Mouse (Mus musculus) testis, adult 2 months (tissue): ENCODE measurements around the gene Oser1. TPM values are rescaled to one million over a fixed set of nuclear protein-coding genes. Genes with fewer than 3 reads are reported as not detected.

ENCODE experiments used
- H3K27ac ChIP-seq: fragments of 200-500 bp; 2 replicates; pipeline ENCODE4 v1.5.1; 2012; ENCODE audit warnings: low read depth, low read length; ENCODE audit not compliant: control insufficient read depth, insufficient read depth
- H3K27me3 ChIP-seq: fragments of 200-500 bp; 2 replicates; pipeline ENCODE4 v1.6.1; 2012; ENCODE audit warnings: mild to moderate bottlenecking, low read length, moderate library complexity; ENCODE audit not compliant: control insufficient read depth, insufficient read depth
- H3K36me3 ChIP-seq: fragments of 200-500 bp; 2 replicates; pipeline ENCODE4 v1.6.1; 2012; ENCODE audit warnings: mild to moderate bottlenecking, low read length; ENCODE audit not compliant: control insufficient read depth, insufficient read depth
- H3K4me1 ChIP-seq: fragments of 200-500 bp; 2 replicates; pipeline ENCODE4 v1.6.1; 2012; ENCODE audit warnings: low read length; ENCODE audit not compliant: control insufficient read depth, insufficient read depth
- H3K4me3 ChIP-seq: fragments of 200-500 bp; 2 replicates; pipeline ENCODE4 v1.5.1; 2012; ENCODE audit warnings: low read depth, mild to moderate bottlenecking, low read length, moderate library complexity, mixed read lengths; ENCODE audit not compliant: control insufficient read depth
- CTCF ChIP-seq: fragments of 200-500 bp; IDR thresholded peaks from 2 replicates; pipeline ENCODE4 v1.5.1; 2012; ENCODE audit warnings: low read depth, mild to moderate bottlenecking, inconsistent platforms, low read length, moderate library complexity; ENCODE audit not compliant: control insufficient read depth, insufficient read depth, insufficient replicate concordance
- POLR2A ChIP-seq: fragments of 200-500 bp; IDR thresholded peaks from 2 replicates; pipeline ENCODE4 v1.6.1; 2012; ENCODE audit warnings: low read depth, mild to moderate bottlenecking, inconsistent platforms, low read length, moderate library complexity; ENCODE audit not compliant: control insufficient read depth
- polyA plus RNA-seq: library from polyadenylated mRNA; depleted of rRNA; stranded (reverse); fragments of >200 nt; gene quantifications from 2 replicates; pipeline ENCODE4 v1.2.3, GENCODE M21; 2012

Oser1 gene
- polyA plus RNA-seq, 1 experiment, result 304 TPM

- H3K27ac ChIP-seq, result peak overlapping the region; percentile 58
- TF ChIP-seq POLR2A, result no peak
- no peak for TF ChIP-seq CTCF
- H3K4me1 ChIP-seq, result peaks cover 16% of the 10 kb centered on the region
- H3K4me3 ChIP-seq, result no peak overlapping the region
- no peaks in the 10 kb centered on the region for H3K36me3 ChIP-seq
- no peaks in the 10 kb centered on the region for H3K27me3 ChIP-seq
These were observed 25.3 kb downstream of the Oser1 start for GRCm38 (mm10) chr2:163399222-163399621.

DNA sequence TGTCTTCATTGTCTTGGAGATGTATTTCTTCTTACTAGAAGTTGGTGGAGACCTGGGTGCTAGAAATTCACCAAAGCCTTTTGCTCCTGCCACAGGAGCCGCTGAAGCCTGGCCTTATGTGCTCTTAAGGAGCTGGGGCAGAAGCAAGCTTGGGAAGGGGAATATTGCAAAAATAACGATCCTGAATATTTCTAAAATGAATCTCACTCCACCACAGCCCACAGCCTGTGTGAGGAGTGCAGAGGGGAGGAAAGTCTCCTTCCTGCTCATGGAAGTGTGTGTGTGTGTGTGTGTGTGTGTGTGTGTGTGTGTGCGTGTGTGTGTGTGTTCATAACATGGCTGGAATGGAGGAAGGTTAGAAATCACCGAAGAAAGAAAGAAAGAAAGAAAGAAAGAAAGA is 25.7 kb downstream of the Oser1 start:
- H3K4me1 ChIP-seq, result peaks cover 16% of the 10 kb centered on the region
- peak overlapping the region; percentile 18 for H3K27ac ChIP-seq
- H3K36me3 ChIP-seq, result no peaks in the 10 kb centered on the region
- TF ChIP-seq POLR2A (no peak), CTCF (no peak)
- no peak overlapping the region for H3K4me3 ChIP-seq
- no peaks in the 10 kb centered on the region for H3K27me3 ChIP-seq

DNA sequence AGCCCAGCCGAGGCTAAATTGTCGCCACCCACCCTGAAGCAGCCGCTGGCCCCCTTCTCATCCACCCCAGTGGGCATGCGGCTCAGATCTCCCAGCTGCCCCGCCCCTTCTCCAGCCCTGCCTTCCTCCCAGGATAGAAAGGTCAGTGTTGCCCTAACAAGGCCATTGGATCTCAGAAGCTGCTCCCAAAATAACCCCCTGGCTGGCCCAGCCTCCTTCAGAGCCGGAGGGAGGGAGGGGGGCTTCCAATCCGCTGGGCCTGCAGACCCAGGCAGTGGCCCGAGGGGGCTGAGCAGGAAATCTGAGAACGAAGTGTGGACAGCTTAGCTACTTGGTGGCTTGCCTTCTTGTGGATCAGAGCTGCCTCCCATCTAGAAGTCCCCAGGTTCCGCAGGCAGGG is 26.6 kb downstream of the Oser1 start, which contains the start of gene Jph2:
Gene Jph2 (minus strand): TSS at position 89 of the 400 bp plus-strand sequence.
- peak within 1 kb of the TSS; percentile 77 for H3K27ac ChIP-seq
- H3K4me3 ChIP-seq, result peak within 1 kb of the TSS; percentile 47
- H3K36me3 ChIP-seq, result no peaks in the 10 kb centered on the region
- H3K27me3 ChIP-seq, result no peaks in the 10 kb centered on the region
- TF ChIP-seq POLR2A, result no peak
- TF ChIP-seq CTCF, result no peak
- H3K4me1 ChIP-seq, result peaks cover 16% of the 10 kb centered on the region

GRCm38 (mm10) chr2:163397071-163397470 is 27.4 kb downstream of the Oser1 start:
- Histone ChIP-seq H3K36me3 (no peaks in the 10 kb centered on the region), H3K4me3 (peak overlapping the region; percentile 47), H3K27ac (no peak overlapping the region), H3K4me1 (peaks cover 16% of the 10 kb centered on the region), H3K27me3 (no peaks in the 10 kb centered on the region)
- TF ChIP-seq POLR2A, result no peak; the same call in 1 of the 2 replicates
- TF ChIP-seq CTCF, result no peak

GRCm38 (mm10) chr2:163394977-163395376 is 29.5 kb downstream of the Oser1 start:
- peaks cover 16% of the 10 kb centered on the region for H3K4me1 ChIP-seq
- no peak for TF ChIP-seq POLR2A
- no peak for TF ChIP-seq CTCF
- no peak overlapping the region for H3K27ac ChIP-seq
- H3K27me3 ChIP-seq, result no peaks in the 10 kb centered on the region
- H3K36me3 ChIP-seq, result no peaks in the 10 kb centered on the region
- no peak overlapping the region for H3K4me3 ChIP-seq

GRCm38 (mm10) chr2:163393976-163394375 is 30.5 kb downstream of the Oser1 start:
- Histone ChIP-seq H3K36me3 (no peaks in the 10 kb centered on the region), H3K4me3 (no peak overlapping the region), H3K27ac (no peak overlapping the region), H3K27me3 (no peaks in the 10 kb centered on the region), H3K4me1 (peaks cover 13% of the 10 kb centered on the region)
- no peak for TF ChIP-seq POLR2A
- TF ChIP-seq CTCF, result no peak

DNA sequence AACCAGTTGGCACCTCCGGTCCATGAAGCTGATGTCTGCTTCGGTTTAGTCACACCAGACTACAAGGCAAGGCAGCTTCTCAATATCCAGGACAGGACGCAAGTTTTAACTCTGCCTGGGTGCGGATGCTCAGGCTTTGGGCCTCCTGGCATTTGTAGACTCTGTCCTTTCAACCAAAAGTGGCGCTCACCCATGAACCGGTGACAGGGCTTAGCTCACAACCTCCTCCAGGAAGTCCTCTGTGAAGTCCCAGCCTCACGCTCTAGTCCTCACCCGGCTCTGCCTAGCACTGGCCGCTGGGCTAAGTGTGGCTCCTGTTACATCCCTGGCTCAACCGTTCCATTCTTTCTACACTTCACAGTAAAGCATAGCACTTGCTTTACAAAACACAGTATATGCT is 31.3 kb downstream of the Oser1 start:
- Histone ChIP-seq H3K4me3 (no peak overlapping the region), H3K4me1 (peaks cover 9% of the 10 kb centered on the region), H3K36me3 (no peaks in the 10 kb centered on the region), H3K27ac (no peak overlapping the region), H3K27me3 (no peaks in the 10 kb centered on the region)
- TF ChIP-seq CTCF (no peak), POLR2A (no peak)

- Histone ChIP-seq H3K36me3 (no peaks in the 10 kb centered on the region), H3K4me3 (no peak overlapping the region), H3K4me1 (peaks cover 1% of the 10 kb centered on the region), H3K27me3 (no peaks in the 10 kb centered on the region), H3K27ac (no peak overlapping the region)
- TF ChIP-seq CTCF (no peak), POLR2A (no peak)
These were observed 32.1 kb downstream of the Oser1 start for GRCm38 (mm10) chr2:163392436-163392835.
